Mouse (Mus musculus) layer of hippocampus, adult 8-10 months (tissue): Measurements from ENCODE around the gene Rasgrf1. TPM values are rescaled to one million over a fixed set of nuclear protein-coding genes. Genes with fewer than 3 reads are reported as not detected.

Experiments used
- total RNA-seq, 4 experiments: library from RNA; stranded (reverse); gene quantifications; 2 replicates each; pipeline ENCODE4 v1.2.4; 2022

The Rasgrf1 gene
- total RNA-seq, 4 experiments from 2014 or later = 449 to 518 (median 495) TPM

Other genes with a start within 250 kb of the Rasgrf1 start
- 10 to 100 TPM; 28.7 to 43.1 (median 34.4) TPM for gene Tmed3, start 204.8 kb upstream of the Rasgrf1 start, total RNA-seq
- 1 to 10 TPM; 1.9 to 2.7 (median 2.4) TPM for gene Ankrd34c, start 171.4 kb upstream of the Rasgrf1 start, total RNA-seq
- 10 to 100 TPM; 11.7 to 56.6 (median 34.5) TPM for gene Ctsh, start 144.2 kb downstream of the Rasgrf1 start, total RNA-seq
- gene Morf4l1, start 204.9 kb downstream of the Rasgrf1 start, total RNA-seq = 100 to 1,000 TPM; 417 to 460 (median 434) TPM